Mouse (Mus musculus) stomach, embryonic 15.5 days (tissue): ENCODE results near the gene Ehbp1l1. TPM values are rescaled to one million over a fixed set of nuclear protein-coding genes. Genes with fewer than 3 reads are reported as not detected.

Experiments
- microRNA-seq: library from miRNA; unstranded; fragments of <30 nt; microRNA quantifications from one replicate; pipeline ENCODE4, GENCODE M21; 2016
- polyA plus RNA-seq: library from polyadenylated mRNA; unstranded; fragments of >200 nt; fragmentation: Nextera tagmentation; extraction: Ambion mirVana; gene quantifications from 2 replicates; pipeline ENCODE4 v1.2.1, GENCODE M21; 2015

The Ehbp1l1 gene
- polyA plus RNA-seq, 1 experiment from 2014 or later = 50.0 TPM

Small RNAs within 50 kb of the gene (microRNA-seq; reads per million reads assigned to microRNA genes)
- 0.58 reads per million for gene Mir6987

Other genes with a start within 250 kb of the Ehbp1l1 start
- gene Mus81, start 237.9 kb downstream of the Ehbp1l1 start, polyA plus RNA-seq = 35.6 and 36.3 TPM in 2 replicates
- 2,358 and 2,394 TPM in 2 replicates for gene Cfl1, start 235.9 kb downstream of the Ehbp1l1 start, polyA plus RNA-seq
- gene 1700020D05Rik, start 222.5 kb downstream of the Ehbp1l1 start, polyA plus RNA-seq = not detected in 2 replicates
- gene Snx32, start 215.8 kb downstream of the Ehbp1l1 start, polyA plus RNA-seq = 8.8 and 11.1 TPM in 2 replicates
- gene Ovol1, start 165.7 kb downstream of the Ehbp1l1 start, polyA plus RNA-seq = 14.6 and 17.8 TPM in 2 replicates
- gene Ap5b1, start 158.3 kb downstream of the Ehbp1l1 start, polyA plus RNA-seq = 7.1 and 8.3 TPM in 2 replicates
- 124 and 144 TPM in 2 replicates for gene Rnaseh2c, start 124.4 kb downstream of the Ehbp1l1 start, polyA plus RNA-seq
- 42.2 and 49.1 TPM in 2 replicates for gene Kat5, start 116.1 kb downstream of the Ehbp1l1 start, polyA plus RNA-seq
- gene Rela, start 88.8 kb downstream of the Ehbp1l1 start, polyA plus RNA-seq = 43.5 and 46.0 TPM in 2 replicates
- 28.7 and 28.8 TPM in 2 replicates for gene Sipa1, start 62.6 kb downstream of the Ehbp1l1 start, polyA plus RNA-seq
- gene Map3k11, start 37.6 kb downstream of the Ehbp1l1 start, polyA plus RNA-seq = 27.7 and 32.3 TPM in 2 replicates
- gene Pcnx3, start 37.4 kb downstream of the Ehbp1l1 start, polyA plus RNA-seq = 17.7 and 19.3 TPM in 2 replicates
- gene Kcnk7, start 21.9 kb downstream of the Ehbp1l1 start, polyA plus RNA-seq = 0.52 and 1.3 TPM in 2 replicates
- 76.4 and 81.5 TPM in 2 replicates for gene Fam89b, start 3.3 kb upstream of the Ehbp1l1 start, polyA plus RNA-seq
- gene Ltbp3, start 14.6 kb upstream of the Ehbp1l1 start, polyA plus RNA-seq = 27.1 and 30.6 TPM in 2 replicates
- gene Scyl1, start 45.1 kb upstream of the Ehbp1l1 start, polyA plus RNA-seq = 63.6 and 68.9 TPM in 2 replicates
- gene Frmd8, start 149.0 kb upstream of the Ehbp1l1 start, polyA plus RNA-seq = 25.3 and 27.7 TPM in 2 replicates
- gene Slc25a45, start 151.5 kb upstream of the Ehbp1l1 start, polyA plus RNA-seq = 5.5 TPM in 2 replicates
- gene Tigd3, start 167.8 kb upstream of the Ehbp1l1 start, polyA plus RNA-seq = 2.3 and 2.4 TPM in 2 replicates
- 98.7 and 118 TPM in 2 replicates for gene Dpf2, start 186.7 kb upstream of the Ehbp1l1 start, polyA plus RNA-seq
- 9.6 and 11.0 TPM in 2 replicates for gene Cdc42ep2, start 198.5 kb upstream of the Ehbp1l1 start, polyA plus RNA-seq
- 60.9 and 64.2 TPM in 2 replicates for gene Pola2, start 237.9 kb upstream of the Ehbp1l1 start, polyA plus RNA-seq